Mouse (Mus musculus) small intestine, adult 2 months (tissue): Measurements from ENCODE around the gene S100a6. TPM values are rescaled to one million over a fixed set of nuclear protein-coding genes. Genes with fewer than 3 reads are reported as not detected.

Experiments used
- H3K27ac ChIP-seq: fragments of 200-500 bp; 2 replicates; pipeline ENCODE4 v1.5.1; 2012; ENCODE audit warnings: low read depth, low read length, control low read depth, inconsistent platforms; ENCODE audit not compliant: insufficient read depth
- H3K27me3 ChIP-seq: fragments of 200-500 bp; 2 replicates; pipeline ENCODE4 v1.6.1; 2012; ENCODE audit warnings: mild to moderate bottlenecking, moderate library complexity, low read length, inconsistent platforms; ENCODE audit not compliant: control insufficient read depth, insufficient read depth
- H3K36me3 ChIP-seq: fragments of 200-500 bp; 2 replicates; pipeline ENCODE4 v1.6.1; 2012; ENCODE audit warnings: mild to moderate bottlenecking, low read length, control low read depth, inconsistent platforms; ENCODE audit not compliant: control insufficient read depth, insufficient read depth
- H3K4me1 ChIP-seq: fragments of 200-500 bp; 2 replicates; pipeline ENCODE4 v1.6.1; 2012; ENCODE audit warnings: low read length, inconsistent platforms, mixed read lengths; ENCODE audit not compliant: control insufficient read depth, insufficient read depth, insufficient read length
- H3K4me3 ChIP-seq: fragments of 200-500 bp; 2 replicates; pipeline ENCODE4 v1.5.1; 2012; ENCODE audit warnings: low read depth, mild to moderate bottlenecking, control low read depth, inconsistent platforms, low read length, moderate library complexity
- CTCF ChIP-seq: fragments of 200-500 bp; IDR thresholded peaks from 2 replicates; pipeline ENCODE4 v1.5.1; 2012; ENCODE audit warnings: low read depth, mild to moderate bottlenecking, control low read depth, inconsistent platforms, low read length, moderate library complexity, mixed read lengths; ENCODE audit not compliant: insufficient replicate concordance, insufficient read length; ENCODE audit errors: extremely low read depth
- POLR2A ChIP-seq: fragments of 200-500 bp; IDR thresholded peaks from 2 replicates; pipeline ENCODE4 v1.6.1; 2012; ENCODE audit warnings: low read depth, mild to moderate bottlenecking, control low read depth, inconsistent platforms, low read length, moderate library complexity
- WGBS: fragments of 180-500 bp; shearing (Covaris S2); methylation state at CpG from one replicate; pipeline ENCODE4 v1.1.7; 2018; 5-methylcytosine and 5-hydroxymethylcytosine counted together
- polyA plus RNA-seq: library from polyadenylated mRNA; depleted of rRNA; stranded (reverse); fragments of >200 nt; gene quantifications from 2 replicates; pipeline ENCODE4 v1.2.3, GENCODE M21; 2012; rRNA removed

The S100a6 gene
- polyA plus RNA-seq, 1 experiment: 234 TPM

DNA sequence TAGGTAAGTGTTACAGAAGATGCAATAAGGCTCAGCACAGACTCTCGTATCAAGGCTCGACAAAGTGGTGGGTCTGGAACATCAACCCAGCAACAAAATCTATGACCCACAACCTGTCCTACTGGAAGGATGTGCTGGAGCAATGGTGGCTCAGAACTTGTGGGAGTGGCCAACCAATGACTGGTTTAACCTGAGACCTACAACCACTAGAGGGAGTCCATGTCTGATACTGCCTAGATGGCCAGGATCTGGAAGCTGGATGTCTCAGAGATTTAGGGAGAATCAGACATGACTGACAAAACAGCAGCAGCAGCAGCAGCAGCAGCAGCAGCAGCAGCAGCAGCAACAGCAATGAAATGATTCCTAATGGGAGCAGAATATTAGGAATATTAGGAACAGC lies 51.5 kb downstream of the S100a6 start:
- TF ChIP-seq POLR2A: no peak
- TF ChIP-seq CTCF: peak; percentile 26; the same call in 1 of the 2 replicates
- H3K4me3 ChIP-seq: no peak overlapping the region

DNA sequence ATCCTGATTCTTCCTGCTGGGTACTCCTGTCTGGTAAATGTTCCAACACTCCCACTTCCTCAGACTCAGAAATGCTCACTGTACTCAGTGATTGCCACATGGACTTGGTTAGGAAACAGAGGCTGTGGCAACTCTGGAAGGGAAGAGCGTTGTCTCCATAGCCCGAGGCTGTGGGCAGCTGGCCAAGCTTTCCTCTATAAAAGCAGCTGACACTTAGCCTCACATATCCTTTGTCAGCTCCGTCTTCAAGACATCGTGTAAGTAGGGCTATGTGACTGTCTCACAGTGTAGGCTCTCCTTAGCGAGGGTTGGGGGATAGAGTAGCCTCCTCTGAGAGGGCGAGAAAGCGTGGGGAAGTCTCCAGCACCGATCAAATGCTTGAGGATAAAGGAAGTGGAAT lies 56.2 kb downstream of the S100a6 start, which contains the start of gene S100a8:
S100a8 (plus strand) TSS at position 133 of the 400 bp plus-strand sequence.
- H3K4me1 ChIP-seq: no peaks in the 10 kb centered on the region
- no peak within 1 kb of the TSS for H3K27ac ChIP-seq
- TF ChIP-seq POLR2A: no peak
- no peak for TF ChIP-seq CTCF
- H3K4me3 ChIP-seq: no peak within 1 kb of the TSS
- 62% methylated on average over 8 of the region's 8 CpGs for WGBS
- no peaks in the 10 kb centered on the region for H3K36me3 ChIP-seq
- no peaks in the 10 kb centered on the region for H3K27me3 ChIP-seq

More for the DNA sequence above, 51.5 kb downstream of the S100a6 start:
- H3K27me3 ChIP-seq: no peaks in the 10 kb centered on the region
- 74% methylated on average over 2 of the region's 2 CpGs for WGBS
- no peak overlapping the region for H3K27ac ChIP-seq
- no peaks in the 10 kb centered on the region for H3K36me3 ChIP-seq
- no peaks in the 10 kb centered on the region for H3K4me1 ChIP-seq

Other genes starting within 250 kb of the S100a6 start
- gene Slc27a3, start 222.9 kb upstream of the S100a6 start, polyA plus RNA-seq: 3.7 and 5.9 TPM in 2 replicates
- 13.6 and 22.4 TPM in 2 replicates for gene Ints3, start 179.3 kb upstream of the S100a6 start, polyA plus RNA-seq
- 5.1 and 5.9 TPM in 2 replicates for gene Npr1, start 147.0 kb upstream of the S100a6 start, polyA plus RNA-seq
- gene Ilf2, start 136.8 kb upstream of the S100a6 start, polyA plus RNA-seq: 4.3 and 5.9 TPM in 2 replicates
- 3.4 and 7.1 TPM in 2 replicates for gene Snapin, start 121.8 kb upstream of the S100a6 start, polyA plus RNA-seq
- 14.3 and 22.3 TPM in 2 replicates for gene Chtop, start 103.4 kb upstream of the S100a6 start, polyA plus RNA-seq
- 20.2 and 26.8 TPM in 2 replicates for gene S100a1, start 98.5 kb upstream of the S100a6 start, polyA plus RNA-seq
- 8.5 and 9.7 TPM in 2 replicates for gene S100a13, start 98.4 kb upstream of the S100a6 start, polyA plus RNA-seq
- 1.3 and 2.8 TPM in 2 replicates for gene S100a14, start 86.0 kb upstream of the S100a6 start, polyA plus RNA-seq
- gene S100a16, start 75.6 kb upstream of the S100a6 start, polyA plus RNA-seq: 44.9 and 65.1 TPM in 2 replicates
- not detected in 2 replicates for gene S100a3, start 52.3 kb upstream of the S100a6 start, polyA plus RNA-seq
- not detected in 2 replicates for gene S100a2, start 22.6 kb upstream of the S100a6 start, polyA plus RNA-seq
- gene Gm42674, start 11.0 kb upstream of the S100a6 start, polyA plus RNA-seq: not detected in 2 replicates
- gene S100a4, start 9.1 kb upstream of the S100a6 start, polyA plus RNA-seq: 1.8 and 3.7 TPM in 2 replicates
- not detected in 2 replicates for gene S100a5, start 4.4 kb upstream of the S100a6 start, polyA plus RNA-seq
- gene S100a7a, start 41.1 kb downstream of the S100a6 start, polyA plus RNA-seq: 0.11 TPM in 1 of 2 replicates, not detected in the other
- 0.29 TPM in 1 of 2 replicates, not detected in the other for gene S100a8, start 56.1 kb downstream of the S100a6 start, polyA plus RNA-seq
- 0.44 TPM in 1 of 2 replicates, not detected in the other for gene S100a9, start 82.8 kb downstream of the S100a6 start, polyA plus RNA-seq
- gene Pglyrp4, start 114.0 kb downstream of the S100a6 start, polyA plus RNA-seq: not detected in 2 replicates
- not detected in 2 replicates for gene Gm5849, start 165.0 kb downstream of the S100a6 start, polyA plus RNA-seq